Mouse (Mus musculus) splenic B cell, adult 2 months (primary cell): ENCODE data around the gene Cdkn2c.
A peak's percentile ranks its signal among the peaks of the same experiment; 100 is the strongest.

Source experiments
- DNase-seq: peaks from one replicate; pipeline ENCODE4 v3.0.0-alpha.2; 2011; ENCODE audit warnings: low read depth, low spot score
- H3K27me3 ChIP-seq: 2 replicates; pipeline ENCODE4 v1.6.1; 2012; ENCODE audit warnings: mild to moderate bottlenecking, low read length, moderate library complexity, mixed read lengths; ENCODE audit not compliant: control insufficient read depth, poor library complexity, insufficient read depth, severe bottlenecking
- H3K36me3 ChIP-seq: 2 replicates; pipeline ENCODE4 v1.6.1; 2012; ENCODE audit warnings: mild to moderate bottlenecking, low read length, moderate library complexity, mixed read lengths; ENCODE audit not compliant: control insufficient read depth, poor library complexity, insufficient read depth, severe bottlenecking

The Cdkn2c gene

GRCm38 (mm10) chr4:109640141-109640540 lies 26.8 kb downstream of the Cdkn2c start:
- Histone ChIP-seq H3K36me3 (no peaks in the 10 kb centered on the region), H3K27me3 (no peaks in the 10 kb centered on the region)
- no peak for DNase-seq

- no peak for DNase-seq
- Histone ChIP-seq H3K27me3 (no peaks in the 10 kb centered on the region), H3K36me3 (no peaks in the 10 kb centered on the region)
Measured at GRCm38 (mm10) chr4:109639356-109639755, 27.6 kb downstream of the Cdkn2c start.

GRCm38 (mm10) chr4:109634971-109635370 lies 32.0 kb downstream of the Cdkn2c start:
- Histone ChIP-seq H3K36me3 (no peaks in the 10 kb centered on the region), H3K27me3 (no peaks in the 10 kb centered on the region)
- peak; percentile 30 for DNase-seq

GRCm38 (mm10) chr4:109631029-109631428 lies 36.0 kb downstream of the Cdkn2c start:
- Histone ChIP-seq H3K27me3 (no peaks in the 10 kb centered on the region), H3K36me3 (no peaks in the 10 kb centered on the region)
- no peak for DNase-seq

DNA sequence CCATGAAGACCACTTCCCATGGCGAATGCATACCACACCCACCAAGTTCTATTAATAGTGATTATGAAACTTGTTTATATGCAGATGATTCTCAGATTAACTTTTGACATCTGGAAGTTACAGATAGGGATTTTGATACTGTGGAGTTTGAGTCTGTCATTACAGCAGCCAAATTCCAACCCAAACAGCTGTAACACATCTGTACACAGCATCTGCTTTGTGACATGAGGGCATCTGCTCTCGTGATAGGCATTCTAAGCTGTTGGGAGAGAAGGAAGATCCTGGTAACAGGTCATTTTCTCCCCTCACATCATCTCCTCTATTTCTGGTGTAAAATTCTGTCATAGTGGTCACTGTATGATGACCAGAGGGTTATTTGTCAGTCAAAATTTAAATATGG lies 36.8 kb downstream of the Cdkn2c start:
- H3K36me3 ChIP-seq = no peaks in the 10 kb centered on the region
- H3K27me3 ChIP-seq = no peaks in the 10 kb centered on the region
- no peak for DNase-seq

- no peaks in the 10 kb centered on the region for H3K27me3 ChIP-seq
- DNase-seq = no peak
- H3K36me3 ChIP-seq = no peaks in the 10 kb centered on the region
Measured at GRCm38 (mm10) chr4:109612596-109612995, 54.4 kb downstream of the Cdkn2c start.
